Mouse (Mus musculus) heart, embryonic 14.5 days (tissue): ENCODE measurements around the gene Wdr46. TPM values are rescaled to one million over a fixed set of nuclear protein-coding genes. Genes with fewer than 3 reads are reported as not detected.
"Not testable (repeated sequence)": the region's sequence is repeated elsewhere in the genome, so short reads cannot be mapped to it uniquely, and the experiment has no call there.

ENCODE experiments used
- ATAC-seq: fragments of 200-750 bp; cut with Nextera tagmentation; 2 replicates; pipeline ENCODE4 v1.8.0; 2017; ENCODE audit warnings: low read depth, moderate TSS enrichment; ENCODE audit not compliant: insufficient number of reproducible peaks, insufficient read depth, low FRiP score
- H3K27ac ChIP-seq, 2 experiments: fragments of 200-500 bp in 1 of 2; fragments of 300-500 bp in 1 of 2; sonication (generic) in 1 of 2; replicated peaks in 1 of 2; 2 replicates each; pipeline ENCODE4 v1.5.1; 2012 to 2014; ENCODE audit warnings: low read depth in 2 of 2, low read length in 2 of 2, control low read depth in 1 of 2, mild to moderate bottlenecking in 1 of 2, mixed read lengths in 1 of 2; ENCODE audit not compliant: control insufficient read depth in 1 of 2, insufficient read depth in 1 of 2
- H3K27me3 ChIP-seq: fragments of 300-500 bp; sonication (generic); 2 replicates; pipeline ENCODE4 v1.6.1; 2014; ENCODE audit warnings: mild to moderate bottlenecking, low read length, control low read depth; ENCODE audit not compliant: control insufficient read depth, insufficient read depth
- H3K36me3 ChIP-seq: fragments of 300-500 bp; sonication (generic); 2 replicates; pipeline ENCODE4 v1.6.1; 2014; ENCODE audit warnings: mild to moderate bottlenecking, control low read depth, low read length, mixed read lengths; ENCODE audit not compliant: control insufficient read depth, insufficient read depth
- H3K4me1 ChIP-seq, 2 experiments: fragments of 200-500 bp in 1 of 2; fragments of 300-500 bp in 1 of 2; sonication (generic) in 1 of 2; 2 replicates each; pipeline ENCODE4 v1.6.1; 2012 to 2014; ENCODE audit warnings: low read length in 2 of 2, control low read depth in 1 of 2, mixed read lengths in 1 of 2; ENCODE audit not compliant: control insufficient read depth in 2 of 2, insufficient read depth in 2 of 2
- H3K4me2 ChIP-seq: fragments of 300-500 bp; sonication (generic); 2 replicates; pipeline ENCODE4 v1.6.1; 2014; ENCODE audit warnings: mild to moderate bottlenecking, low read length
- H3K4me3 ChIP-seq, 2 experiments: fragments of 200-500 bp in 1 of 2; fragments of 300-500 bp in 1 of 2; sonication (generic) in 1 of 2; 2 replicates each; pipeline ENCODE4 v1.5.1; 2012 to 2014; ENCODE audit warnings: low read length in 2 of 2, mild to moderate bottlenecking in 2 of 2, control low read depth in 1 of 2, low read depth in 1 of 2, moderate library complexity in 1 of 2; ENCODE audit not compliant: control insufficient read depth in 1 of 2, insufficient read depth in 1 of 2
- H3K9ac ChIP-seq: fragments of 300-500 bp; sonication (generic); 2 replicates; pipeline ENCODE4 v1.6.1; 2014; ENCODE audit warnings: mild to moderate bottlenecking, low read length
- H3K9me3 ChIP-seq: fragments of 300-500 bp; sonication (generic); 2 replicates; pipeline ENCODE4 v1.6.1; 2016; ENCODE audit warnings: low read length, control low read depth; ENCODE audit not compliant: control insufficient read depth
- WGBS: fragments of 180-500 bp; shearing (Covaris S2); extraction: QIAGEN DNeasy Blood & Tissue Kit; methylation state at CpG from one replicate; pipeline ENCODE4 v1.1.7; 2014; 5-methylcytosine and 5-hydroxymethylcytosine counted together
- polyA plus RNA-seq: library from polyadenylated mRNA; unstranded; fragments of >200 nt; fragmentation: Nextera tagmentation; extraction: Ambion mirVana; gene quantifications from 2 replicates; pipeline ENCODE4 v1.2.1, GENCODE M21; 2014

The Wdr46 gene
- polyA plus RNA-seq, 1 experiment from 2014 or later = 15.5 TPM

DNA sequence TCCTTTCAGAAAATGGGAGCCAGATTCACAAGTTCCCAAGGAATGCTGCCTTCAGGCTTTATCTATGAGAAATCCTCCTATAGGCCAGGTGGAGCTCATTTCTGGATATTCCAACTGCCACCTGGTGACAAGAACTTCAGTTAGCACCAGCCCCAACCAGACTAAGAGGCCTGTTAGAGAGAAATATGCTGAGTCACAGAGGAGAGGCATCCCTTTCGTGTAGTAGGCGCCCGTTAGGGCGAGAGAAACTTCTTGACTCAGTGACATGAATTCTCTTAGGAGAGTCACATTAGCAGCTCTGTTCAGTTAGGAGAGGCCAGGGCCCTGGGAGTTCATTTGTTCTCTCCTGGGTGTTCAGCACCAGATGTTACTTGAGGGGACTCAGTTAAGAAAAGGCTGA, 40.8 kb upstream of the Wdr46 start:
- H3K4me2 ChIP-seq = no peak overlapping the region
- H3K9me3 ChIP-seq = no peaks in the 10 kb centered on the region
- no peak for ATAC-seq
- H3K9ac ChIP-seq = no peak overlapping the region
- WGBS = 65% methylated on average over 4 of the region's 4 CpGs
- H3K27ac ChIP-seq = no peak overlapping the region
- H3K36me3 ChIP-seq = no peaks in the 10 kb centered on the region
- H3K4me1 ChIP-seq = no peaks in the 10 kb centered on the region; a peak in 1 of 4 replicates
- H3K4me3 ChIP-seq = no peak overlapping the region
- no peaks in the 10 kb centered on the region for H3K27me3 ChIP-seq

- no peak overlapping the region for H3K4me3 ChIP-seq
- H3K36me3 ChIP-seq = no peaks in the 10 kb centered on the region
- H3K9me3 ChIP-seq = no peaks in the 10 kb centered on the region
- no peaks in the 10 kb centered on the region for H3K27me3 ChIP-seq
- H3K9ac ChIP-seq = no peak overlapping the region
- H3K27ac ChIP-seq = no peak overlapping the region
- no peaks in the 10 kb centered on the region; a peak in 1 of 4 replicates for H3K4me1 ChIP-seq
- no peak overlapping the region for H3K4me2 ChIP-seq
- ATAC-seq = no peak
- 44% methylated on average over 7 of the region's 7 CpGs for WGBS
Observed at GRCm38 (mm10) chr17:33900281-33900988, 40.0 kb upstream of the Wdr46 start.

GRCm38 (mm10) chr17:33900989-33901314, 39.5 kb upstream of the Wdr46 start:
- H3K4me3 ChIP-seq = no peak overlapping the region
- no peaks in the 10 kb centered on the region for H3K27me3 ChIP-seq
- H3K4me1 ChIP-seq = no peaks in the 10 kb centered on the region; a peak in 1 of 4 replicates
- no peak overlapping the region for H3K27ac ChIP-seq
- 70% methylated on average over 4 of the region's 4 CpGs for WGBS
- no peak overlapping the region for H3K4me2 ChIP-seq
- no peak for ATAC-seq
- no peaks in the 10 kb centered on the region for H3K36me3 ChIP-seq
- H3K9ac ChIP-seq = no peak overlapping the region
- no peaks in the 10 kb centered on the region for H3K9me3 ChIP-seq

DNA sequence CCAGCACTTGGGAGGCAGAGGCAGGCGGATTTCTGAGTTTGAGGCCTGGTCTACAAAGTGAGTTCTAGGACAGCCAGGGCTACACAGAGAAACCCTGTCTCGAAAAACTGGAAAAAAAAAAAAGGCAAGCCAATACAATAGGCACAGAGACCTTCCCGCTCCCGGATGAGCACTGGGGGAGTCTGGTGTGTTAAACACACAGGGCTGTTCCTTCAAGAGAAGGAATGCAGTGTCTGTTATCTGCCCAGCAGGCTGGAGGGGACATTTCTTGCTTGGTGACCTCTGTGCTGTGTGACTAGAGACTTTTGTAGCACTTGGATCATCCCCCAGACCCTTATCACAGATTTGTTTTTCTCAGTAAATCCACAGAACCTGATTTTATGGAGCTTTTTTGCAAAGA, 38.8 kb upstream of the Wdr46 start:
- peak overlapping the region in 1 of 2 experiments; percentile 50; a peak in 1 of 4 replicates for H3K27ac ChIP-seq
- no peaks in the 10 kb centered on the region for H3K27me3 ChIP-seq
- no peak overlapping the region for H3K9ac ChIP-seq
- H3K36me3 ChIP-seq = no peaks in the 10 kb centered on the region
- peak; percentile 63; the same call in 1 of the 2 replicates for ATAC-seq
- 42% methylated on average over 4 of the region's 4 CpGs for WGBS
- no peak overlapping the region for H3K4me3 ChIP-seq
- H3K4me2 ChIP-seq = no peak overlapping the region
- H3K4me1 ChIP-seq = no peaks in the 10 kb centered on the region; a peak in 1 of 4 replicates
- no peaks in the 10 kb centered on the region for H3K9me3 ChIP-seq

DNA sequence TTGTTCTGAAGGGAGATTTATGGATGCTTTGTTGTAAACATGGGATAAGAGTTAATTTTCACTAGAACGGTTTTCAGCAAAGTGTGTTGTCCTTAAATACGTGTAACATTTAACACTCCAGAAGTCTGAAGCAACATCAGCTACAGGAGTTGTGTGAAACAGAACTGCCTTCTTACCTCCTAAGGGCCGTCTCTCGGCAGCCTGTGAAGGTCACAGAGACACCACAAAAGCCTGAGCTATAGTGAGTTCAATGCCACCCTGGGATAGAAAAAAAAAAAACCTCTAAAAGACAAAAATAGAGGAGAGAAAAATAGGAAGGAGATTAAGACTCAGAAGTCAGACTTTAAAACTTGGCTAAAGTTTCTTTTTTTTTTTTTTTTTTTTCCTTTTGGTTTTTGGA, 38.4 kb upstream of the Wdr46 start:
- H3K9me3 ChIP-seq = no peaks in the 10 kb centered on the region
- H3K9ac ChIP-seq = no peak overlapping the region
- 41% methylated on average over 4 of the region's 4 CpGs for WGBS
- no peaks in the 10 kb centered on the region; a peak in 1 of 4 replicates for H3K4me1 ChIP-seq
- no peaks in the 10 kb centered on the region for H3K27me3 ChIP-seq
- no peak for ATAC-seq
- H3K36me3 ChIP-seq = no peaks in the 10 kb centered on the region
- peak overlapping the region in 1 of 2 experiments; percentile 50; a peak in 1 of 4 replicates for H3K27ac ChIP-seq
- H3K4me2 ChIP-seq = no peak overlapping the region
- no peak overlapping the region for H3K4me3 ChIP-seq

- no peak overlapping the region for H3K9ac ChIP-seq
- no peak overlapping the region for H3K4me2 ChIP-seq
- ATAC-seq = no peak
- no peaks in the 10 kb centered on the region; a peak in 1 of 4 replicates for H3K4me1 ChIP-seq
- WGBS = 83% methylated on average over 7 of the region's 7 CpGs
- H3K27ac ChIP-seq = no peak overlapping the region
- H3K27me3 ChIP-seq = no peaks in the 10 kb centered on the region
- no peaks in the 10 kb centered on the region for H3K9me3 ChIP-seq
- no peak overlapping the region for H3K4me3 ChIP-seq
- H3K36me3 ChIP-seq = no peaks in the 10 kb centered on the region
Observed at GRCm38 (mm10) chr17:33902491-33902890, 38.0 kb upstream of the Wdr46 start.

- not testable (repeated sequence) for H3K9ac ChIP-seq, H3K36me3 ChIP-seq, H3K9me3 ChIP-seq, H3K4me1 ChIP-seq, H3K4me3 ChIP-seq, ATAC-seq, H3K27me3 ChIP-seq, H3K27ac ChIP-seq, H3K4me2 ChIP-seq
- 72% methylated on average over 6 of the region's 6 CpGs for WGBS
Observed at GRCm38 (mm10) chr17:33903911-33904651, 36.4 kb upstream of the Wdr46 start.
